Mouse (Mus musculus): Measurements from ENCODE around the gene Ppp1r17.

Gene Ppp1r17

GRCm38 (mm10) chr6:56066632-56067282, 49.5 kb downstream of the Ppp1r17 start:
- no peaks in the 10 kb centered on the region for H3K4me1 ChIP-seq (replicated peaks; ENCODE audit: low read depth, low read length)
- no peak overlapping the region for H3K4me3 ChIP-seq (replicated peaks; ENCODE audit: low read length)
- TF ChIP-seq POU5F1 (IDR thresholded peaks at IDR 0.05; ENCODE audit: borderline replicate concordance, low read length): no peak
- no peak; the same call in 1 of the 2 replicates for TF ChIP-seq CTCF (conservative IDR thresholded peaks at IDR 0.05; ENCODE audit: low read length)
- no peak for TF ChIP-seq NANOG (IDR thresholded peaks at IDR 0.05; ENCODE audit: borderline replicate concordance, low read length)
- H3K9me3 ChIP-seq (ENCODE audit: low read length): no peaks in the 10 kb centered on the region
- H3K27me3 ChIP-seq (ENCODE audit: insufficient read depth, low read length): no peaks in the 10 kb centered on the region
- H3K36me3 ChIP-seq (ENCODE audit: insufficient read depth, low read length): no peaks in the 10 kb centered on the region

- no peak overlapping the region for H3K4me3 ChIP-seq (replicated peaks; ENCODE audit: low read length)
- H3K36me3 ChIP-seq (ENCODE audit: insufficient read depth, low read length): no peaks in the 10 kb centered on the region
- no peaks in the 10 kb centered on the region for H3K27me3 ChIP-seq (ENCODE audit: insufficient read depth, low read length)
- no peaks in the 10 kb centered on the region for H3K4me1 ChIP-seq (replicated peaks; ENCODE audit: low read depth, low read length)
- TF ChIP-seq NANOG (IDR thresholded peaks at IDR 0.05; ENCODE audit: borderline replicate concordance, low read length): no peak
- no peak for TF ChIP-seq CTCF (conservative IDR thresholded peaks at IDR 0.05; ENCODE audit: low read length)
- TF ChIP-seq POU5F1 (IDR thresholded peaks at IDR 0.05; ENCODE audit: borderline replicate concordance, low read length): no peak
- no peaks in the 10 kb centered on the region for H3K9me3 ChIP-seq (ENCODE audit: low read length)
Measured at GRCm38 (mm10) chr6:56068516-56068915, 51.2 kb downstream of the Ppp1r17 start.

- Histone ChIP-seq H3K36me3 (ENCODE audit: insufficient read depth, low read length) (no peaks in the 10 kb centered on the region), H3K4me3 (replicated peaks; ENCODE audit: low read length) (no peak overlapping the region), H3K27me3 (ENCODE audit: insufficient read depth, low read length) (no peaks in the 10 kb centered on the region), H3K9me3 (ENCODE audit: low read length) (no peaks in the 10 kb centered on the region), H3K4me1 (replicated peaks; ENCODE audit: low read depth, low read length) (no peaks in the 10 kb centered on the region)
- no peak for TF ChIP-seq NANOG (IDR thresholded peaks at IDR 0.05; ENCODE audit: borderline replicate concordance, low read length)
- no peak for TF ChIP-seq CTCF (conservative IDR thresholded peaks at IDR 0.05; ENCODE audit: low read length)
- TF ChIP-seq POU5F1 (IDR thresholded peaks at IDR 0.05; ENCODE audit: borderline replicate concordance, low read length): no peak
Measured at GRCm38 (mm10) chr6:56076378-56076805, 59.1 kb downstream of the Ppp1r17 start.
